Mouse (Mus musculus) brain, embryonic 18.5 days (tissue): Measurements from ENCODE around the gene Kif6.

Source experiments
- DNase-seq: peaks from one replicate; pipeline ENCODE4 v3.0.0-alpha.2; 2012; ENCODE audit warnings: low read depth, low spot score

Kif6 gene

DNA sequence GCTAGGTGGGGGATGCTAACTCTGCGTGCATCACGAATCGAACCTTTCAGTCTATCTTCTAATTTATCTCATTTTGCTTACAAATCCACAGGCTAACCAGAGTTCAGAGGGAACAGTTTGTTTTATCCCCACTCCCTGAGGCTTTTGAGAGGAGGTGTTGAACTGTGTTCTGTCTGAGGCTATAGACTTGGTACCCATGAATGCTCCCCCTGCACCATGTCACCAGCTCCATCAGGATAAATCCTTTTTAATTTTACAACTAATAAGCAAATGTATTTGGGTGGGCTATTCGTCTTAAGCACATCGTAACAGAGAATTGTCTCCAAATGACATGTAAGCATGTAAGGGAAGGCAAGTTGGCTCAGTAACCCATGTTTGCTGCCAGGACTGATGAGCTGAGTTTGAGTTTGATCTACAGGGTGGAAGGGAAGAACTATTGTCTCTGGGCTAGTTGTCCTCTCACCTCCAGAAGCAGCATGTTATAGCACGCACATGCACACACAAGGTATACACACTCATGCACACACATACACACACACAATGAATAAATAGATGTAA, 122.4 kb downstream of the Kif6 start:
- DNase-seq, result no peak

DNA sequence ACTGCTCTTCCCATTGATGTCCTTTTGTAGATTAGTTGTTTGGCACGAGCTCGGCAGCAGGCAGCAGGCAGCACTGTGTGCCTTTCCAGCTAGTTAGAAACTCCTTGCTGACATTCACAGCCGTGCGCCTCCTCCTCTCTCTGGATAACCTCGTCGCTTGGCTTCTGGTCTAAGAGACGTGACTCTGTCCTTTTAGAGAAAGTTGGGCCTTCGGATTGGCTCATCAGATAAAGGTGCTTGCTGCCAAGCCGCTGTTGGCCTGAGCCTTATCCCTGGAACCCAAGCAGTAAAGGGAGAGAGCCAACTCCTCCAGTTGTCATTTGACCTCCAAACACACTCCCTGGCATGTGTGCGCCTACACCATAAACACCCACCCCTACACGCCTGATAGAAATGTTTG, 123.4 kb downstream of the Kif6 start:
- DNase-seq, result no peak

DNA sequence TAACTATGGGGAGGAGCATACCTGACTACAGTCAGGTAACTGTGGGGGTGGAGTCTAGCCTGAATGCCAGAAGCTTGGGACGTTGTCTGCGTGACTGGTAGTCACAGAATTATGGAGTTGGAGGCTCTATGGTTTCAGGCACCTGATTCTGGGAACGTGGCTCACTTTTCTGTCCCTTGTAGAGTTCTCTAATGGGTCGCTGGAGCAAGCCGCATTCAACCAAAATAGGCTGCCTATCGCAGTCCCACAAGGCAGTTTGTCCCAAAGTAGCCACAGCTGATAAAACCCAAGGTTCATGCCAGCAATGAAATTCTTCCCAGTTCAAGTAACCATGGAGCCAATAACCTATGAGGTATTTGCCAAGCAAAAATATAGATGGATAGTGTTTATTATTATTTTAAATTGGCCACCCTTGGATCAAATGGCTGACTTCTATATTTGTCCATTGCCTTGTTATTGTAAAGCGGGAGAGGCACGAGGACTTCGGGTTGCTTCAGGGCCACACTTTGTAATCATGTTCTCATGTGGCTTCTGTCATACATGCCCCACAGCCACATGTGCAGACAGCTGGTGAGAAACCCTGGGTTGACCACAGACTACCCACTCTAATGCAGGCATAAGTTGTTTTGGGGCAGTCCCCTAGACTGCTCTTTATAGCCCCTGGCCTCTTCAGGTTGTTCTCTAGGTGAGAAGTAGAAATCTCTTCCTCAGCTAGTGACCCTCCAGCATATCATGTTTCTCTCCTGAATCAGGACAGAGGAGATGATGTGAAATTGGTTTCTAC, 125.2 kb downstream of the Kif6 start:
- no peak for DNase-seq

DNA sequence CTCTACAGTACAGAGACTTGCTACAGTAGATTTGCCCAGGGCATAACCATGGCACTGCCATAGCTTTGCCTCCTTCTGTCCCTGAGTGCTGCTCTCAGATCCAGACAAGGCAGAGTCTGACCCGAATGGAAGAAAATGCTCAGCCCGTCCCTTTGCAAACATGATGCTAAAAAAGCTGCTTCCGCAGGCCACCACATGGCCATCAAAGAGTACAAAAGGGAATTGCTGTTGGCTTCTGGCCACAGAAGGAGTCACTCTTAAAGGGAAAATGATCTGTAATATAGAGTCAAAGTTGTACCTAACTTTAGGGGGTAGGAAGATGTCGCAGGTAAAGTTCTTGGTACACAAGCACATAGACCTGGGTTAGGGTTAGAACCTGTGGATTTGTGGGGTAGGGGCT, 126.2 kb downstream of the Kif6 start:
- DNase-seq, result no peak

DNA sequence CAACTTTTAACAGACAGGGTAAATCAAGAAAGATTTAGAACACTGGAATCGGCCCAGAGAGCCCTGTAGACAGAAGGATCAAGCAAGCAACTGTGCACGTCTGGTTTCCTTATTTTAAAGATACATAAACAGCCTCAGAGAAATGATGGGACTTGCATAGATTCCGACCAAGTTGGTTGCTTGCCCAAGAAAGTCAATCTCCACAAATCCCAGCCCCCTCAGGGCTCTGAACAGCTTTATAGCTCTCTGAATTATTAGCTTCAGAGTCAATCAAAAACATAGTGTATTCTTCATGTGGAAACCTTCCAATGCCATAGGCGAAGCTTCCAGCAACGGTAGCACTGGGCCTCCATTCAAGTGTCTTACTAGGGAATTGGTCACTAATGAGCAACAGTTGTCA, 127.0 kb downstream of the Kif6 start:
- no peak for DNase-seq

DNA sequence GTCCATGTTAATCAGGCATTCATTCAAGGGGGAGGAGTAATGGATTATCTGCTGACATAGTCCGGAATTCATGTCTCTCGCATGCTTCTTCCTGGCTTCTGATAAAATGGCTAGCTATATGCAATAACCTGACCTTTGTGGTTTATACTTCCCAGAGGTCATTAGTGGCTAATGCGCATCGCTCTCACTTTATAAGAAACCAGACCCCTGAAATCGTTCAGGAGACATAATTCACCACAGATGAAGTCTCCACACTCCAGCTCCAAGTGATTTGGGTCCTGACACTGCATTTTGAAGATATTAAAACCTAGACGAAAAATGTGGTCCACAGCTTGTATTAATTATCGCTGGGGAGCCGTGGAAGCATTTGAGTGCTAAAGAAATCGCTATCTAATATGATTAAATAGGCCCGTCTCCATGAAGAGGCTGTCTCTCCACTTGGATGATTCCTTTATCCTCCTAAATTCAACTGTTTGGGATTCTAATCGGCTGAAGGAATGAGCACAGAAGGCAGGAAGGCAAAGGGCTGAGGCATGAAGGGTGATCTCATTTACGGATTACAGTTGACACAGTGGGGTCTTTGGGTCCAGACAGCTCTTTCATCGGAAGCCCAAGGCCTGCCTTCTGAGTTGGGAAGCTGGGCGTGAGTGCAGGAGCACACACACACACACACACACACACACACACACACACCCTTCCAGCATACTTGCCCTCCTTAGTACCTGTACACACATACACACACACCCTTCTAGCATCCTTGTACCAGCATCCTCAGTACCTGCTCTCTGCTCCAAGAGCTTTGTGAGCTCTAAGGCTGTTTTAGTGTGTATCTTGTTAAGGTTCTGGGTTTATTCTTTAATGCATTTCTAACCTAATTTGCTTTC, 128.9 kb downstream of the Kif6 start:
- no peak for DNase-seq

DNA sequence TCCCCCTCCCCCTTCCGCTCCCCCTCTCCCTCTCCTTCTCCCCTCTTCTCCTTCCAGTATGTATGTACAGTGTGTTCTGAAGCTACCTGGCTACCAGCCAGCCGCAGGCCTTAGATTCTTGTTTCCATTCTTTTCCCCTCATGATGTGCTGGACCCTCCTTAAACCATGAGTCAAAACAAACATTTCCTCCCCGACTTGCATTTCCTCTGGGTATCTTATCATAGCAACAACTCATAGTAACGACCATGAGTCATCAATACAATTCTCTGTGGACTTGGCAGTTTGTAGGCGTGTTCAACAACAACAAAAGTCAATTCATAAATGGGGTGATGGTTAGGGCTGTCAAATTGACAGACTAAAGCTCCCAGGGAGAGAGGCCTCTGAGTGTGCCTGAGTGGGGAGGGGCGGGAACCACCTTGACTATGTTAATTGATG, 136.0 kb downstream of the Kif6 start:
- no peak for DNase-seq

DNA sequence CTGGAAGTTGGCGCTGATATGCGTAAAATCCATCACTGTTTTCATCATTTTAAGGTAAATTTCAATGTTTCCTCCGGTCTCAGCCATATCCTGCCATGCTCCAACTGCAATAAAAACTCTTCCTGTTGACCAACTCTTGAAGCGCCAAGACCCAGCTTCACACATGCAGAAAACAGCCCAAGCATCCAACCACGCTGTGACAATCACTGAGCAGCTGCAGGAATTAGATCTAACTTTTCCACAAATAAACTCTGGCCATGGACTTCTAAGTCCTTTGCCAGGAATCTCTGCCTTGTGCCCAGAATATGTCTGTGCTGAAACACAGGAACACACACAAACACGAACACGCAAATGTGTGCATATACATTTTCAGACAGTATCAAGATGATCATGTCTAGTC, 138.9 kb downstream of the Kif6 start:
- DNase-seq, result no peak

DNA sequence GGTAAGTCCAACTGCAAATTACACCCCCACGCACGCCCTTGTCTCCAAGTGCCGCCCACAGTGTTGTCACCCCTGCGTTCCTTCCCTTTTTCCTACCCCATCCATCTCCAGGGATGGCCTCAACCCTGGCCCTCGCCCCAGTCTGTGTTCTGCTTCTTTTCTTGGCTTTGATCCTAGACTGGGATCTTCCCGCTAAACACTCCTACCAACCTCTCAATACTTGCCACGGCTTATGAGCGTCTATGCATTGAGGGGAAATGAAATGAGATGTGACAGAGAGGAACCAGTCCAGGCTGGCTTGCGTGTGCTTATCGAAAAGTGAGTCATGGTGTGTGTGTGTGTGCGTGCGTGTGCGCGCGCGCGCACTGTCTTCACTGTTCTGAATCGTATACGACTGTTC, 141.9 kb downstream of the Kif6 start:
- no peak for DNase-seq

DNA sequence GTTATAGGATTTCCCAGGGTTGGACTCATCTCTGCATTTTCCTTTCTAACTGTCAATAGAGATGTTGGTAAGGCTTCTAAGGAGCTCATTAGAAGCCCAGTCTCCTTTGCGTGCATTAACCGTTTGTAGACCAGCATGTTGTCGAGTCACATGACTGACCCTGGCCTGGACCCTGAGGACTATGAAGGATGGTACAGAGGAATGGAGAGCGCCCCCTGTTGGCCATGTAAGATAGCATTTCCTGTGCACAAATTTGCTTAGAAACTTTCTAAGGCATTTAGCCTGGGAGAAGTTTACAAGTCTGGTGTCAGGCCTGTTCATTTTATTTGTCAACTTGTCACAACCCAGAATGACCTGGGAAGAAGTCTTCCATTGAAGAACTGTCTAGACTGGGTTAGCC, 144.1 kb downstream of the Kif6 start:
- DNase-seq, result no peak

DNA sequence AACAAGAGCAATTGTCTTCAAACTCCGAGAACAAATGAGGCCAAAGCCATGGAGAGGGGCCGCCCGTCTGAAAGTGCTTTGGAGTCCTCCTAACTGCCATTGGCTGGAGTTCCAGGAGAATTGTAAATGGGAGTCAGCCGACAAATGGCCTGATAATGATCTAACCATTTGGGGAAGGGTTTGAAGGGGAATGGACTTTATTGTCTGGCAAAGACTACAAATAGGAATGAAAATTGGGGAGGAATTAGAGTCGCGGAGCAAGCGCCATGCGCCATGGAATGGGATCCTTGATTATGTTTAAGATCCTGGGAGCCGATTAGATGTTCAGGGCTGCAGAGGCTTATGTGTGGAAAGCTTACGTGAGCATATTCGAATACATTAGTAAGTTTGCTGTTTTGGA, 146.3 kb downstream of the Kif6 start:
- DNase-seq, result no peak

DNA sequence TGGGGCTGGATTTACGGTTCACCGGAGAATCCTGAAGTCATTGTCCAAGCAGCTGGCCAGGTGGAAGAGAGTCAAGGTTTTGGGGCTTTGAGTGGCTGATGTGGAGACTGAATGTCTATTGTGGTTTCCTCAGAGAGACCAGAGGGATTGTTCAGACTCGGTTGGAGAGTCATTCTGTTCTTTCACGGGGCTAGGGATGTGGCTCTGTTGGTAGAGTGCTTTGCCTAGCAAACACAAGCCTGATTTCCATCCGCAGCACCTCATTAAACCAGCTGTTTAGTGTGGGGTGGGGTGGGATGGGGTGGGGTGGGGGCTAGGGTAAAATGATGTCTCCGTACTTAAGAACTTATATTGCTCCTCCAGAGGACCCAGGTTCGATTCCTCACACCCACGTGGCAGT, 146.9 kb downstream of the Kif6 start:
- DNase-seq, result no peak

DNA sequence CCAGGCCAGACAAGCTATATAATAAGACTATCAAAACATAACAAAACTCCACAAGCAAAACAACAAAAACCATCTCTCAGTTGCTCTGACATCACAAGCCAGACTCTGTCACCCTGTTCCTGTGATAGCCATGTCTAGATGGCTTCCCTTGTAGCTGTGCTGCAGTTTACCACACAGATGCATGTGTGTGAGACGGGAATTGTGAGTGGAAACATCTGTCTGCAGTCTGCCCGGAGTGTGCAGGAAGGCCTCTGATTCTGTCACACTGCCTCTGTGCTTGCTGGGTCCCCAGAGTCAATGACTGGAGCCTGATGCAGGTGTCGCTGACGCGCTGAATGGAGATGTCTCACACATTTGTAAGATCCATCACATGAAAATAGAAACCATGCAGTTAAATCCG, 150.0 kb downstream of the Kif6 start:
- no peak for DNase-seq

DNA sequence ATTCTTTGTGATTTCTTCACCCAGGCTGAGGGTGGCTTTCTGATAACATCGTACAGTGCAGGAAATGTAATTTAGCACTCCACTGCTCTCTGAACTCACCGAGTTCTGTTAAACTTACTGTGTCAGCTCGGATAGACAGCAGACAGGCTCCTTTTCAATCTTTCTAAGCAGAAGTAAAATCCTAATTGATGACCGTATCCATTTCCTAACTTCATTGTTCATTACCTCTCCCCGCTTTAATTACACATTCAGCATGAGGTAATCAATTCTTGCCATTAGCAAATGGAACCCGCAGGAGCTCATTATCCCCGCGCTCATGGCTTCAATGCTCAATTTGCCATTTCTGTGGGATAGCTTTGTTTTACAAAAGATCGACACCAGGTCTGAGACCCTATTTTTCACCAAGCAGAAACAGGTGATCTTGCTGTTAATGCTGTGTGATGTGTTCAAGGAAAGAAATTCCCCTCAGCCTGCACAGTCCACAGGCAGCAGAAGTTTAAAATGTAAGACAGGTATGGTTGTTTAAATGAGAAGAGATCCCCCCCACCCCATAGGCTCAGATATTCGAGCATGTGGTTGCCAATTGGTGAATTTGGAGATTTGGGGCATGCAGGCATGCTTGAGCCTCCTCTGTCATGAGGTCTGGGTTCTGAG, 152.9 kb downstream of the Kif6 start:
- no peak for DNase-seq

DNA sequence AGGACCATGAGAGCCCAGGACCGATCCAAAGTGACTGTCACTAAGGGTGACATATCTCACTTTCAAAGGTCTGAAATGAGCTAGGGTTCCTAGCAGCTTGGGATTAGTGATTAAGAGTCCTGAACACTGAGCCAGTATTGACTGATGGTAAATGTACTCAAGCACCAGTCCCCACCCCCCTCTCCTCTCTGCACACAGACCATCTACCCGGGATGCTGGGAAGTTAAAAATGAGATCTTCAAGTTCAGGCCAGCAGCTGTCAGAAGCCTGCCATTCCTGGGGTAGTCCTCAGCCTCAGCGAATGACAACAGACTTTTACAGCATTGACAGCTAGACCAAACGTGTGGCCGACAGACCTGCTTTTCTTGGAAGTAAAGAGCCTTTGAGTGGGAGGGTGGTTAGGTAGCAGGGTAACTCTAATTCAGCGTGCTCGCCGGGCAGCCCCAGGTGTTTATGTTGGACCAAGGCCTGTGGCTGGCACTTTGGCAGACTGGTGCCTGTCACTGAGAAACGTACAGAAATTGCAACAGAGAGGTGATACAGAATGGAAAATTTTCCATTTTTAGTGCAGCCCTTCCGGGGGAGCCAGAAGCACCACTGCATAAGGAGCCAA, 156.9 kb downstream of the Kif6 start:
- DNase-seq, result no peak

DNA sequence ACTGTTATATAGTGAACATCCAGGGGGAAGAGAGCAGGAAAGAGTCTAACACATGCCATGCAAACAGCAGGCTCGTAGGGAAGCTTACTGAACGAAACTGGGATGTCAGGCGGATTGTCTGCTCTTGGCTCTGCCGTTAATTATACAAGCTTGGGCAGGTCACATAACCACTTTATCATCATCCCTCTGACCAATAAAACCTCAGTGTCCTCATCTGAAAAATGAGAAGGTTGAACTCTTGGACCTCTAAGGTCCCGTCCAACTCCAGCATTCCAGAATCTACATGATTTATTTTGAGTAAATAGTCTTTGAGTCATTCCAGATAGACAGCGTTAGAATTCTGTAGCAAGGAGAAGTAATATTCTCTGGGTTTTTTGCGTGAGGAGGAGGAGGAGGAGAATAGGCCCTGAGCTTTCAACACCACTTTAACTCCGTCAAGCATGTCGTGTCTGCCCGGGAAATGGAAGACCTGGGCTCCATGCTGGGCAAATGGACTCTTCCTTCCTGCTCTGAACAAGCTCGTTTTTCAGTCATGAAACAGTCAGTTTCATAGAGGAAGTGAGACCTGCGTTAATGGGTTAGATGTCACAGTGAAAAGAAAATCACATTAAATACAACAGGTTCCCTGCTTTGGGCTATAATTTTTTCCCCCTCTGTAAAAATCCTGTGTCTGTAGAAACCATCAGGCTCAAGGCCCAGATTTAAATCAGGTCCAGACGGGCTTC, 162.3 kb downstream of the Kif6 start:
- no peak for DNase-seq

DNA sequence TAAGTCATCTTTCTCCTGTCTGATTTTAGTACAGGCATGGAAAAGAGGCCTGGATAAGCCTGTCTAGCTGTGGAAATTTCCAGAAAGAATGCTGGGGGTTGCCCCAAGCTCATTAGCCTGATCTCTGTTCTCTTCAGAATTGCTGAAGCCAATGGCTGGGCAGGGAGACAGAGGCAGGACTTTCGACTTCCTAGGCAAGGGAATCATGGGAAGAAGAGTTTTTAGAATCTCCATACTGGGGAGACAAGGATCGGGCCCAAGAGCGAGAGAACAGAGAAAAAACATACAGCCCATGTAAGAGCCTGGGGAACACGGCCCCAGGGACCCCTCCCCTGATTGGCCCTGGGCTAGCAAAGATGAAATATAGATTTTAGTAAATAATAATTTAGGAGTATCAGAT, 164.1 kb downstream of the Kif6 start:
- no peak for DNase-seq

DNA sequence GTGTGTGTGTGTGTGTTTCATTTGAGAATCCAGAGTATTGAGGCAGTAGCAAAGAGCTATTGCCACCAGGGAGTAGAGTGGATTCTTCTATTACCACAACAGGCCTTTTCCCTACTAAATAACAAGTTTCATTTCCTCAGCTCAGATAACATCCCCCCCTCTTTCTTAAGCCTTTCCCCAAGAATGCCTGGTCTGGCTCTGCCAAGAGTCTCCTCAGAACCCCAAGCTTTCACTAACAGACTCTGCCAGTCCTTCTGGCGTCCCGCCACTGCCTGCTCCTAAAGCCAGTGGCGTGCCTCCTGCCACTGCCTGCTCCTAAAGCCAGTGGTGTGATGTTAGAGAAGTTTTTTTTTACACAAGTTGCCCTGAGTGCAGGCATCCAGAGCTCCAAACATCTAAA, 164.6 kb downstream of the Kif6 start:
- no peak for DNase-seq

DNA sequence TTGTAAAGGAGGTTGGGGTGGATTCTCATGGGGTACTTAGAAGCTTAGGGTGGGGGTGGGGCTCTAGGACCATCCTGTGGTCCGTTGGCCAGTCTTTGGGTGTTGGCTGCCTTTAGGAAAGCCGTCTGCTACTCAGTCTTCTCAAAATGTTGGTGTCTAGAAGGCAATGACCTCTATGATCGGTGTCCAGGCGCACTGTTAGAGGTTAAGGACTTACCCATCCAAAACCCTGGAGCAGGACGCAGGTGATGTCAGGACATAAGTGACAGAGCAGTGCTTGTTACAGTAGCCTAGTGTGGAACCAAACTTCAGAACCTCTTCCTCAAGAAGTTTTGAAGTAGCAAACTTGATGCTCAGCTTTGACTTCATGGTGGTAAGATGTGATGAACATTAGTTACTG, 170.9 kb downstream of the Kif6 start:
- no peak for DNase-seq

DNA sequence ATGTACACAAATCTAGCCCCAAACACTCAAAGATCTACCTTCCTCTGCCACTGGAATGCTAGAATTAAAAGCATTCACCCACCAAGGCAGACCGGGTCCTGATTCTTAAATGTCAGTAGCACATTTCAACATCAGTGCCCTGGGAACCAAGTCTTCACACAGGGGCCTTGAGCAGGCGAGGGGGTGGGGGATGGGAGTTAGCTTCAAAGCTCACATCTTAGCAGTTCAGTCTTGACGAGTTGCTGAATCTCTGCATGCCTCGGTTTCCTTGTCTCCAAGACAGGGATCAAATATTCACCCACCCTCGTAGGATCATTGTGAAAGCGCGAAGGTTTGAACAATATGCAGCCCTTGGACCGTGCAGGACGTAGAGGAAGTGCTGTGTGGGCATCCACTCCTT, 172.4 kb downstream of the Kif6 start:
- no peak for DNase-seq
